Mouse (Mus musculus) heart, embryonic 14.5 days (tissue): Measurements from ENCODE around the gene D3Ertd751e. TPM values are rescaled to one million over a fixed set of nuclear protein-coding genes. Genes with fewer than 3 reads are reported as not detected.

Experiments
- ATAC-seq: fragments of 200-750 bp; cut with Nextera tagmentation; 2 replicates; pipeline ENCODE4 v1.8.0; 2017; ENCODE audit warnings: low read depth, moderate TSS enrichment; ENCODE audit not compliant: insufficient number of reproducible peaks, insufficient read depth, low FRiP score
- H3K27ac ChIP-seq, 2 experiments: fragments of 200-500 bp in 1 of 2; fragments of 300-500 bp in 1 of 2; sonication (generic) in 1 of 2; replicated peaks in 1 of 2; 2 replicates each; pipeline ENCODE4 v1.5.1; 2012 to 2014; ENCODE audit warnings: low read depth in 2 of 2, low read length in 2 of 2, control low read depth in 1 of 2, mild to moderate bottlenecking in 1 of 2, mixed read lengths in 1 of 2; ENCODE audit not compliant: control insufficient read depth in 1 of 2, insufficient read depth in 1 of 2
- H3K27me3 ChIP-seq: fragments of 300-500 bp; sonication (generic); 2 replicates; pipeline ENCODE4 v1.6.1; 2014; ENCODE audit warnings: mild to moderate bottlenecking, low read length, control low read depth; ENCODE audit not compliant: control insufficient read depth, insufficient read depth
- H3K36me3 ChIP-seq: fragments of 300-500 bp; sonication (generic); 2 replicates; pipeline ENCODE4 v1.6.1; 2014; ENCODE audit warnings: mild to moderate bottlenecking, control low read depth, low read length, mixed read lengths; ENCODE audit not compliant: control insufficient read depth, insufficient read depth
- H3K4me1 ChIP-seq, 2 experiments: fragments of 200-500 bp in 1 of 2; fragments of 300-500 bp in 1 of 2; sonication (generic) in 1 of 2; 2 replicates each; pipeline ENCODE4 v1.6.1; 2012 to 2014; ENCODE audit warnings: low read length in 2 of 2, control low read depth in 1 of 2, mixed read lengths in 1 of 2; ENCODE audit not compliant: control insufficient read depth in 2 of 2, insufficient read depth in 2 of 2
- H3K4me2 ChIP-seq: fragments of 300-500 bp; sonication (generic); 2 replicates; pipeline ENCODE4 v1.6.1; 2014; ENCODE audit warnings: mild to moderate bottlenecking, low read length
- H3K4me3 ChIP-seq, 2 experiments: fragments of 200-500 bp in 1 of 2; fragments of 300-500 bp in 1 of 2; sonication (generic) in 1 of 2; 2 replicates each; pipeline ENCODE4 v1.5.1; 2012 to 2014; ENCODE audit warnings: low read length in 2 of 2, mild to moderate bottlenecking in 2 of 2, control low read depth in 1 of 2, low read depth in 1 of 2, moderate library complexity in 1 of 2; ENCODE audit not compliant: control insufficient read depth in 1 of 2, insufficient read depth in 1 of 2
- H3K9ac ChIP-seq: fragments of 300-500 bp; sonication (generic); 2 replicates; pipeline ENCODE4 v1.6.1; 2014; ENCODE audit warnings: mild to moderate bottlenecking, low read length
- H3K9me3 ChIP-seq: fragments of 300-500 bp; sonication (generic); 2 replicates; pipeline ENCODE4 v1.6.1; 2016; ENCODE audit warnings: low read length, control low read depth; ENCODE audit not compliant: control insufficient read depth
- WGBS: fragments of 180-500 bp; shearing (Covaris S2); extraction: QIAGEN DNeasy Blood & Tissue Kit; methylation state at CpG from one replicate; pipeline ENCODE4 v1.1.7; 2014; 5-methylcytosine and 5-hydroxymethylcytosine counted together
- polyA plus RNA-seq: library from polyadenylated mRNA; unstranded; fragments of >200 nt; fragmentation: Nextera tagmentation; extraction: Ambion mirVana; gene quantifications from 2 replicates; pipeline ENCODE4 v1.2.1, GENCODE M21; 2014

The D3Ertd751e gene
- polyA plus RNA-seq, result 17.2 and 18.3 TPM in 2 replicates

DNA sequence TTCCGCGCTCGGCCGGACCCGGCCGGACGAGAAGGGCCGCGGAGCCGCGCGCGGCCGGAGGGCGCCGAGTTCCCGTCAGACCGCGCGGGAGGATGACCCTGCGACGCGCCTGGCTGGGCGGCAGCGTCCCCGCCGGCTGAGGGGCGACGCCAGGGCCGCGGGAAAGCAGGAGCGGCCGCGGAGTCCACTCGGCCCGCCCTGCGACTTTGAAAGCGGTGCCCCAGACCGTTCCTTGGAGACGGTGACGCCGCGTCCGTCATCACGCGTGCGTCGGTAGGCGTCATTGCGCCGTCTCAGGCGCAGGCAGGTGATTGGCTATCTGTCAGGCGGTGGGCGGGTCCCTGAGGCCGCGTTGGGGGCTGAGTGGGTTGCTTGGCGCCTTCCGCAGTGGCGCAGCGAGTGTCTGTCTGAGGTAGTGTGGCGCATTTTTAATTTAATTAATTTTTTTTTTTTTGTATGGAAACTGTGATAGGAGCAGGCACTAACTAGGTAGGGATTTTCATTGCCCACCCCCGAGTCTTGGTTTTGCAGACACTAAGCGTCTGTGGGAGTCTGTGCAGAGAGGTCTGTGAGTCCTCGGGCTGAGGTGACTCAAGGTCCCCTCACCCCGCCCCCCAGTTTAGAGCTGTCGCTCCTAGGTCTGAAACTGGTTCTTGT lies at the start of gene D3Ertd751e, which contains the start of gene Sclt1:
TSS of gene D3Ertd751e (plus strand) at position 334 of the 657 bp plus-strand sequence.
TSS of gene Sclt1 (minus strand) at position 237 of the 657 bp plus-strand sequence.
- H3K27me3 ChIP-seq, result no peaks in the 10 kb centered on the region
- H3K4me1 ChIP-seq, result peaks cover 0 to 9% of the 10 kb centered on the region in 2 experiments; a peak in 2 of 4 replicates
- H3K4me2 ChIP-seq, result peak within 1 kb of the TSS; percentile 83
- H3K27ac ChIP-seq, result peak within 1 kb of the TSS; percentile 93
- no peaks in the 10 kb centered on the region for H3K36me3 ChIP-seq
- peak within 1 kb of the TSS; percentile 82 for H3K9ac ChIP-seq
- H3K4me3 ChIP-seq, result peak within 1 kb of the TSS; percentile 77 to 94
- ATAC-seq, result peak; percentile 100
- H3K9me3 ChIP-seq, result no peaks in the 10 kb centered on the region
- 0% methylated on average over 66 of the region's 66 CpGs for WGBS

DNA sequence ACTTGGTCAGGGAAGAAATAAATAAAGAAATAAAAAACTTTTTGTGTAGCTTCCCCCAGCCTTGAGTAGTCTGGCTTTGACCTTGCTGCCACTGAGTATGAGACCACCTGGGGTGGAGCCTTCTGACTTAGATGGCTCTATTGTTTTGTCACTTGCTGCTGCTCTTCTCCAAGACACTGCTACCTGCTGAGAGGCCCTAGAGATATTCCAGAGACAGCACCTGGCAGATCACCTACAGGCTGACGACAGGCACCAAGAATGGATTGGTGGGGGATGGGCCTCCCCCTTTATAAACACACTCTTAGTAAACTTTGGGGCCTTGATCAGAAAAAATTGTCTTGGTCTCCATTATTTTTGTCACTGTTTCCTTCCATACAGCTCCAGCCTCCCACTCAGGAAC lies 46.7 kb upstream of the D3Ertd751e start:
- Histone ChIP-seq H3K4me1 (no peaks in the 10 kb centered on the region), H3K4me2 (no peak overlapping the region), H3K27ac (no peak overlapping the region), H3K9ac (no peak overlapping the region), H3K4me3 (no peak overlapping the region), H3K36me3 (no peaks in the 10 kb centered on the region), H3K27me3 (no peaks in the 10 kb centered on the region), H3K9me3 (no peaks in the 10 kb centered on the region)
- ATAC-seq, result no peak
- 55% methylated on average over 1 of the region's 1 CpGs for WGBS

DNA sequence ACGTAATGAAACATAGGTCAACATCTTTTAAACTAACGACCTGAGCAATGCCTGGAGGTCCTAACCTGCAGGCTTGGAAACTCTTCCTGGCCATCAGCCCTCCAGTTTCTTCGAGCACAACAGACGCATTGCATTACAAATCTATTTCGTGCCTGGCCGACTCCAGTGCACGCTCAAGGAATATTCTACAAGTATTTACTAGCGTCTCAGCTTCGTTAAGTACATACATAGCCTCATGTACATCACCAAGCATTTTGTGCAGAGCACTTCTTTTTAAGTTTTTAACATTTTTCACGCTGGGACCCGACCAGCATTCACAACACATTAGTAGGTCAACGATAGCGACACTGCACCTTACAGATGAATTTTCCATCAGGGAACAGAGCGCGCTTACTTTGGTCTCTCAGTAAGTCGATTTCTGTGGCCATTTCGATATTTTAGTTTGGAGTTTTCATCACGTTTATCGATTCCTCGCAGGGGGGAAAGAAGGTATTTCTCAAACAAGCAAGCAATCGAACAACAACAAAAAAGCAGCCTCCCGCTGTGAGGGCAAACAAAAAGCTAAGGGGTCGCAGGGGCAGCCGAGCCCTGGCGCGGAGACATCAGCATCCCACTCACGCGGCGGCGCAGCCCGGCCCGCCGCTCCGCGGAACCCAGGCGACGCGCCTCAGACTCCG lies 672 bp upstream of the D3Ertd751e start:
- Histone ChIP-seq H3K9me3 (no peaks in the 10 kb centered on the region), H3K36me3 (no peaks in the 10 kb centered on the region), H3K27ac (peak overlapping the region; percentile 93), H3K27me3 (no peaks in the 10 kb centered on the region), H3K4me3 (peak overlapping the region; percentile 77 to 94), H3K9ac (peak overlapping the region; percentile 76), H3K4me1 (peaks cover 0 to 9% of the 10 kb centered on the region in 2 experiments; a peak in 2 of 4 replicates), H3K4me2 (peak overlapping the region; percentile 83)
- WGBS, result under 1% methylated on average over 39 of the region's 39 CpGs
- no peak for ATAC-seq

DNA sequence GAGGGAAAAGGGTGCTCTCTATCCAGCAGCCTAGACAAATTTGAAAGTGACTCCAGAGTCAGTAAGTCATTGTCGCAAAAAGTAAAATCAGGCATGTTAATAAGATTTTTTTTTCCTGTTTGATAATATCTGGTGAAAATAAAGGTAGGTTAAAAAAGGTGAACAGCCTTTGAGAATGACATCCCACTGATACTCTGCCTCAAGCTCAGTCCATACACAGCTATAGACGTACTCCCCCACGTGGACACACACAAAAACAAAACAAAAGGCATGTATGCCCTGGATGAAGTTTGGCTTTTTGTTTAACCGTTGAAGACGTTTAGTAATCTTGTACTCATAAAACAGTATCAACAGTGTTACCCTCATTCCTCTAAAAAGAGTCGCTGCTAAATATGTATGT lies 1.0 kb downstream of the D3Ertd751e start:
- no peak for ATAC-seq
- H3K27me3 ChIP-seq, result no peaks in the 10 kb centered on the region
- no peaks in the 10 kb centered on the region for H3K36me3 ChIP-seq
- H3K4me1 ChIP-seq, result peaks cover 0 to 9% of the 10 kb centered on the region in 2 experiments; a peak in 2 of 4 replicates
- WGBS, result 49% methylated on average over 6 of the region's 6 CpGs
- peak overlapping the region; percentile 82 for H3K9ac ChIP-seq
- H3K27ac ChIP-seq, result no peak overlapping the region
- peak overlapping the region; percentile 82 for H3K4me2 ChIP-seq
- no peaks in the 10 kb centered on the region for H3K9me3 ChIP-seq
- H3K4me3 ChIP-seq, result peak overlapping the region in 1 of 2 experiments; percentile 77; a peak in 2 of 4 replicates

DNA sequence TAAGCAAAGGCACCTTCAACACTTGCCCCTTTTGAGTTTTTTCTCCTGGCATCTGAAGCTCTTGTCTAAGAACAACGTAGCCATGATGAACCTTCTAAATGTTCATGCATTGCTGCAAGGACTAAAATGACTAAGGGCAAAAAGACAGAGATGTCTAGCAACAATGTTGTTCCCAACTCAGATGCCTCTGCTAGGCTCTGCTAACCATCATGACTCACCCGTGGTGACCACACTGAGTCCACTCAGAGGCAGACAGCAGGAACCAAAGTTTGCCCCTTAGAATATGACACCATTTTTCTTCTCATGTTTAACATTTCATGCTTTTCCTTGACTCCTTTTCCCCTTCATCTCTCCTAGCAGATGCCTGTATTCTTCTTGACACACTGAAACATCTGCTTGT lies 12.1 kb downstream of the D3Ertd751e start:
- no peaks in the 10 kb centered on the region for H3K9me3 ChIP-seq
- 70% methylated on average over 2 of the region's 2 CpGs for WGBS
- H3K4me1 ChIP-seq, result no peaks in the 10 kb centered on the region
- no peak overlapping the region for H3K9ac ChIP-seq
- no peak overlapping the region for H3K27ac ChIP-seq
- H3K36me3 ChIP-seq, result peaks cover 23% of the 10 kb centered on the region; the same call in 1 of the 2 replicates
- no peak for ATAC-seq
- no peaks in the 10 kb centered on the region for H3K27me3 ChIP-seq
- no peak overlapping the region for H3K4me3 ChIP-seq
- H3K4me2 ChIP-seq, result no peak overlapping the region

DNA sequence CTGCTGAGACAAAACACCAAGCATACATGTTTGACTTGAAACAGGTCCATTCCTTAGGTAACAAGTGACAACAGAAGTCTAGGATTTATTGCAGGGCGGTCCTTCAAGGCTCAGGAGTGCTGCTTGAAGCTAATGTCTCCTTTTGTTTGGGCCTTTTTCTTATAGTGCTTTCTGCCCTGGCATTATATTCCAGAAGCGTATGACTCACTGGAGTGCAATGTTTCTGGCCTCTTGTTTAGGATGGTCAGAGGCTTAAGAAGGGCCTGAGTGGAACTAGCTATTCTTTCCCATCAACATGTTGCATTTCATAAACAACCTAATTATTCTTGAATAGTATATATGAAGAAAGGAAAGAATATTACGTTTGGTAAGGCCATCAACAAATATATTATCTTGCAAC lies 19.7 kb downstream of the D3Ertd751e start:
- Histone ChIP-seq H3K27ac (no peak overlapping the region), H3K9ac (no peak overlapping the region), H3K27me3 (no peaks in the 10 kb centered on the region), H3K4me2 (no peak overlapping the region), H3K4me1 (no peaks in the 10 kb centered on the region), H3K36me3 (peaks cover 17% of the 10 kb centered on the region; the same call in 1 of the 2 replicates), H3K9me3 (no peaks in the 10 kb centered on the region), H3K4me3 (no peak overlapping the region)
- 84% methylated on average over 3 of the region's 3 CpGs for WGBS
- no peak for ATAC-seq

DNA sequence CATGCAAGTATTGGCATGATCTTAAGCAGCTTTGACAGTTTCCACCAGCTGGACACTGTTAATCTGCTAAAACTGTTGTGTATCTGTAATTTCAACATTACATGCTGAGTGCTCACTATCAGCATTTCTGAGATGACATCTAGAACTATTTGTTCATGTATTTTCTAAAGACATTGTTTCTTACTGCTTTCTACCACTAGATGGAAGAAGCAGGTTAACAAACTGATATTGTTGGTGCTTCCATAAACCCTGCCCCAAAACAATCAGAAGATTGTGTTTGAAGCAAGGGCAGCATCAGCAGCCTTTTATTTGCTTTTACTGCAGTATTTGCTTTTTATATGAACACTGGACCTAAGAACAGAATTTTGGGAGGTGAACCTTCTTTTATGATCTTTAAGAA lies 70.0 kb downstream of the D3Ertd751e start:
- ATAC-seq, result no peak

More for the DNA sequence above, 70.0 kb downstream of the D3Ertd751e start:
- no peak overlapping the region for H3K4me2 ChIP-seq
- no peaks in the 10 kb centered on the region for H3K9me3 ChIP-seq
- no peak overlapping the region for H3K4me3 ChIP-seq
- H3K27me3 ChIP-seq, result no peaks in the 10 kb centered on the region
- no peak overlapping the region for H3K27ac ChIP-seq
- H3K4me1 ChIP-seq, result no peaks in the 10 kb centered on the region
- no peak overlapping the region for H3K9ac ChIP-seq
- H3K36me3 ChIP-seq, result no peaks in the 10 kb centered on the region
